Mouse (Mus musculus): Measurements from ENCODE around the gene Fabp2. TPM values are rescaled to one million over a fixed set of nuclear protein-coding genes. Genes with fewer than 3 reads are reported as not detected.
A peak's percentile ranks its signal among the peaks of the same experiment; 100 is the strongest.

Gene Fabp2
- polyA plus RNA-seq, 1 experiment from 2014 or later = not detected

GRCm38 (mm10) chr3:122877543-122877942 is 17.3 kb upstream of the Fabp2 start:
- H3K4me2 ChIP-seq (ENCODE audit: low read depth) = no peak overlapping the region
- WGBS = 94% methylated on average over 3 of the region's 3 CpGs
- no peaks in the 10 kb centered on the region for H3K36me3 ChIP-seq (ENCODE audit: control insufficient read depth, insufficient read depth, low read length)
- H3K27ac ChIP-seq (ENCODE audit: low read depth, low read length) = no peak overlapping the region
- ATAC-seq (ENCODE audit: insufficient read depth, low FRiP score, low TSS enrichment) = no peak
- no peaks in the 10 kb centered on the region for H3K9me3 ChIP-seq (ENCODE audit: control insufficient read depth, low read length)
- no peak overlapping the region for H3K4me3 ChIP-seq (ENCODE audit: low read depth, low read length)
- no peak for DNase-seq (ENCODE audit: low spot score)
- H3K9ac ChIP-seq (ENCODE audit: low read length) = no peak overlapping the region
- no peaks in the 10 kb centered on the region for H3K27me3 ChIP-seq (ENCODE audit: control insufficient read depth, insufficient read depth, low read length)
- no peaks in the 10 kb centered on the region for H3K4me1 ChIP-seq (ENCODE audit: control insufficient read depth, insufficient read depth, low read length)

GRCm38 (mm10) chr3:122878705-122879315 is 16.1 kb upstream of the Fabp2 start:
- DNase-seq (ENCODE audit: low spot score) = no peak
- Histone ChIP-seq H3K4me2 (ENCODE audit: low read depth) (no peak overlapping the region), H3K9me3 (ENCODE audit: control insufficient read depth, low read length) (no peaks in the 10 kb centered on the region), H3K27ac (ENCODE audit: low read depth, low read length) (no peak overlapping the region), H3K36me3 (ENCODE audit: control insufficient read depth, insufficient read depth, low read length) (no peaks in the 10 kb centered on the region), H3K4me3 (ENCODE audit: low read depth, low read length) (no peak overlapping the region), H3K4me1 (ENCODE audit: control insufficient read depth, insufficient read depth, low read length) (no peaks in the 10 kb centered on the region), H3K9ac (ENCODE audit: low read length) (no peak overlapping the region), H3K27me3 (ENCODE audit: control insufficient read depth, insufficient read depth, low read length) (no peaks in the 10 kb centered on the region)
- 90% methylated on average over 8 of the region's 8 CpGs for WGBS
- ATAC-seq (ENCODE audit: insufficient read depth, low FRiP score, low TSS enrichment) = no peak

DNA sequence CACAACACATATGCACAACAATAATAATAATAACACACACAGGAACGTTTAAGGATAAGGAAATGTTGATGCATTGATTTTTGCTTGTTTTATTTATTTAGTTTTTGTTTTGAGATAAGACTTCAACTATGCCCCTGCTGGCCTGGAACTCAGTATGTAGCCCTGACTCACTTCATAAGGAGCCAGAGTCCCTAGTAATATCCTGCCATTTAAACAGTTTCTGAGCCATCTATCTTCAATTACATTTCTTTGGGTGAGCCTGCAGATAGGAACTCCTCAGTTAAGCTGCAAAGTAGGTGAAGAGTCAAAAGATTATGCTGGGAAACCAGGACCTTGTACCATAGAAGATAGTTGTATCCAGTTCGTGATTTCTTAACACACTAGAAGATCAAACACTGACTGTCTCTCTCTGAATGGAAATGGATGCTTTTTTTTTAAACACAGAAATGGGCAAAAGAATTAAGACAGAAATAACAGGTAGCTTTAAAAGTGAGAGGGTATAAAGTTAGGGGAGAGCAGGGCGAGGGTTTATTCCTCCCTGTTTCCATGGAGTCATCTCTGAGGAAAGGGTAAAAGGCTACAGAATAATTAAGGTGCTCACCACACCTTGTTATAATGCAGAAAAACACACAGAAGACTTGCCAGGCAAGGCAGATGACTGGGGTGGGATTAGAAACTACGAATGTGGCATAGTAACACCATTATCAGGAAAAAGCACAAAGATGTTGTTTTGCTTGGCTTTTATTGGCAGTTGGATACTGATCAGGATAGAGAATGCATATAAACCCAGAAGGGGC is 7.2 kb upstream of the Fabp2 start:
- ATAC-seq (ENCODE audit: insufficient read depth, low FRiP score, low TSS enrichment) (no peak), DNase-seq (ENCODE audit: low spot score) (no peak)
- H3K27ac ChIP-seq (ENCODE audit: low read depth, low read length) = no peak overlapping the region
- no peaks in the 10 kb centered on the region for H3K4me1 ChIP-seq (ENCODE audit: control insufficient read depth, insufficient read depth, low read length)
- no peak overlapping the region for H3K4me3 ChIP-seq (ENCODE audit: low read depth, low read length)
- no peaks in the 10 kb centered on the region for H3K9me3 ChIP-seq (ENCODE audit: control insufficient read depth, low read length)
- no peak overlapping the region for H3K4me2 ChIP-seq (ENCODE audit: low read depth)
- no peaks in the 10 kb centered on the region for H3K27me3 ChIP-seq (ENCODE audit: control insufficient read depth, insufficient read depth, low read length)
- no peak overlapping the region for H3K9ac ChIP-seq (ENCODE audit: low read length)
- WGBS = 82% methylated on average over 4 of the region's 4 CpGs
- H3K36me3 ChIP-seq (ENCODE audit: control insufficient read depth, insufficient read depth, low read length) = no peaks in the 10 kb centered on the region

DNA sequence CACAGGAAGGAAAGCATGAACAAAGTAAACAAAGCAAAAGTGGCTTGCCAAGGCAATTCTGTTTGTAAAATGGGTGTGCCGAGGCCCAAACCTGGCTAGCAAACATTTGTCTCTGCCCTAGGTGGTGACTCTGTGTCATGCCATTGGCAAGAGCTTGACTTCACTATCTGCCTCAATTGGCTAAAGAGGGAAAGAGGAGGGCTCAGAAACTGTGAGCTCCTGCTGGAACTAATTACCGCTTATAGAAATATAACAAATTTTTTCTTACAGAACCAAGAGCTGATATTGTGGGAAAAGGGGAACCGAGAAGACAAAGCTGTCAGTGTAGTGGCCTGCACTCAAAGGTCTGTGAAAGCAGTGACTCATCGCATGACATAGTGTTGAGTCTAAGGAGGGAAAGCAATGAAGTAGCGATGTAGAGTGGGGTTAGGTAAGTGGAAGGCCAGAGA is 6.5 kb upstream of the Fabp2 start:
- no peaks in the 10 kb centered on the region for H3K9me3 ChIP-seq (ENCODE audit: control insufficient read depth, low read length)
- no peak for ATAC-seq (ENCODE audit: insufficient read depth, low FRiP score, low TSS enrichment)
- no peaks in the 10 kb centered on the region for H3K36me3 ChIP-seq (ENCODE audit: control insufficient read depth, insufficient read depth, low read length)
- H3K27ac ChIP-seq (ENCODE audit: low read depth, low read length) = no peak overlapping the region
- H3K9ac ChIP-seq (ENCODE audit: low read length) = no peak overlapping the region
- no peak for DNase-seq (ENCODE audit: low spot score)
- H3K4me2 ChIP-seq (ENCODE audit: low read depth) = no peak overlapping the region
- H3K27me3 ChIP-seq (ENCODE audit: control insufficient read depth, insufficient read depth, low read length) = no peaks in the 10 kb centered on the region
- H3K4me3 ChIP-seq (ENCODE audit: low read depth, low read length) = no peak overlapping the region
- 93% methylated on average over 5 of the region's 5 CpGs for WGBS
- H3K4me1 ChIP-seq (ENCODE audit: control insufficient read depth, insufficient read depth, low read length) = no peaks in the 10 kb centered on the region

- Histone ChIP-seq H3K9me3 (ENCODE audit: control insufficient read depth, low read length) (no peaks in the 10 kb centered on the region), H3K36me3 (ENCODE audit: control insufficient read depth, insufficient read depth, low read length) (no peaks in the 10 kb centered on the region), H3K27me3 (ENCODE audit: control insufficient read depth, insufficient read depth, low read length) (no peaks in the 10 kb centered on the region), H3K4me3 (ENCODE audit: low read depth, low read length) (no peak overlapping the region), H3K4me1 (ENCODE audit: control insufficient read depth, insufficient read depth, low read length) (no peaks in the 10 kb centered on the region), H3K4me2 (ENCODE audit: low read depth) (no peak overlapping the region), H3K9ac (ENCODE audit: low read length) (no peak overlapping the region), H3K27ac (ENCODE audit: low read depth, low read length) (no peak overlapping the region)
- 88% methylated on average over 11 of the region's 11 CpGs for WGBS
- DNase-seq (ENCODE audit: low spot score) = no peak
- no peak for ATAC-seq (ENCODE audit: insufficient read depth, low FRiP score, low TSS enrichment)
These were observed 388 bp downstream of the Fabp2 start for GRCm38 (mm10) chr3:122895189-122895731.

GRCm38 (mm10) chr3:122898254-122898653 is 3.4 kb downstream of the Fabp2 start:
- 80% methylated on average over 6 of the region's 6 CpGs for WGBS
- H3K4me2 ChIP-seq (ENCODE audit: low read depth) = no peak overlapping the region
- no peak overlapping the region for H3K4me3 ChIP-seq (ENCODE audit: low read depth, low read length)
- ATAC-seq (ENCODE audit: insufficient read depth, low FRiP score, low TSS enrichment) (no peak), DNase-seq (ENCODE audit: low spot score) (no peak)
- no peaks in the 10 kb centered on the region for H3K9me3 ChIP-seq (ENCODE audit: control insufficient read depth, low read length)
- no peaks in the 10 kb centered on the region for H3K36me3 ChIP-seq (ENCODE audit: control insufficient read depth, insufficient read depth, low read length)
- no peak overlapping the region for H3K27ac ChIP-seq (ENCODE audit: low read depth, low read length)
- no peaks in the 10 kb centered on the region for H3K27me3 ChIP-seq (ENCODE audit: control insufficient read depth, insufficient read depth, low read length)
- H3K9ac ChIP-seq (ENCODE audit: low read length) = no peak overlapping the region
- H3K4me1 ChIP-seq (ENCODE audit: control insufficient read depth, insufficient read depth, low read length) = no peaks in the 10 kb centered on the region

GRCm38 (mm10) chr3:122903746-122904433 is 9.0 kb downstream of the Fabp2 start:
- no peaks in the 10 kb centered on the region for H3K9me3 ChIP-seq (ENCODE audit: control insufficient read depth, low read length)
- WGBS = 46% methylated on average over 12 of the region's 12 CpGs
- H3K4me2 ChIP-seq (ENCODE audit: low read depth) = no peak overlapping the region
- H3K4me3 ChIP-seq (ENCODE audit: low read depth, low read length) = no peak overlapping the region
- no peaks in the 10 kb centered on the region for H3K36me3 ChIP-seq (ENCODE audit: control insufficient read depth, insufficient read depth, low read length)
- no peak overlapping the region for H3K9ac ChIP-seq (ENCODE audit: low read length)
- DNase-seq (ENCODE audit: low spot score) (peak; percentile 69), ATAC-seq (ENCODE audit: insufficient read depth, low FRiP score, low TSS enrichment) (no peak; the same call in 1 of the 2 replicates)
- no peak overlapping the region for H3K27ac ChIP-seq (ENCODE audit: low read depth, low read length)
- H3K27me3 ChIP-seq (ENCODE audit: control insufficient read depth, insufficient read depth, low read length) = no peaks in the 10 kb centered on the region
- no peaks in the 10 kb centered on the region for H3K4me1 ChIP-seq (ENCODE audit: control insufficient read depth, insufficient read depth, low read length)

- H3K9ac ChIP-seq (ENCODE audit: low read length) = no peak overlapping the region
- DNase-seq (ENCODE audit: low spot score) = no peak
- no peaks in the 10 kb centered on the region for H3K27me3 ChIP-seq (ENCODE audit: control insufficient read depth, insufficient read depth, low read length)
- no peak overlapping the region for H3K27ac ChIP-seq (ENCODE audit: low read depth, low read length)
- 87% methylated on average over 2 of the region's 2 CpGs for WGBS
- H3K4me3 ChIP-seq (ENCODE audit: low read depth, low read length) = no peak overlapping the region
- H3K4me1 ChIP-seq (ENCODE audit: control insufficient read depth, insufficient read depth, low read length) = no peaks in the 10 kb centered on the region
- H3K9me3 ChIP-seq (ENCODE audit: control insufficient read depth, low read length) = no peaks in the 10 kb centered on the region
- no peaks in the 10 kb centered on the region for H3K36me3 ChIP-seq (ENCODE audit: control insufficient read depth, insufficient read depth, low read length)
- H3K4me2 ChIP-seq (ENCODE audit: low read depth) = no peak overlapping the region
- no peak for ATAC-seq (ENCODE audit: insufficient read depth, low FRiP score, low TSS enrichment)
These were observed 13.0 kb downstream of the Fabp2 start for GRCm38 (mm10) chr3:122907841-122908240.
